ENCODE assay signal across 27 mouse cellular contexts in the genomic region with DNA sequence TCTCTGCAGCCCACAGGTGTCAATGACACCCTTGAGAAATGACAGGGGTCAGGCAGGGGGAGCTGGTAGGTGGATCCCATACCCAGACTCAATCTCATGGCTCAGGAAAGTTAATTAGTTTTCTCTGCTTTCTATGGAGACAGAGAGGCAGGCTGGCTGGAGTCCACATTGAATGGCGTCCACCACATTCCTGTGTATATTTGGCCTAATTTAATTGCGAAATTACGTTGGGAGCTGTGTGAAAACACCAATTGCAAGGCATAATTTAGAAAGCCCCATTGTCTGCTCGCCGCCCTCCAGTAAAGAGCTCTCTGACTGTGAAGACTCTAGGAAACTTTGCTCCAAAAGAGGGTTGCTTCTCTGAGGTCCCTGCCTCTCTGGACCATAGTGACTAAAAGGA.
"Had no signal": no experiment of that assay in that cellular context is flagged by ENCODE, and none has a peak within 500 bp of the region (broad histone marks: within the 10 kb centered on the region; RNA-seq: fewer than 3 reads in every experiment).

No protein-coding gene starts in this region.

- ATAC-seq: hindbrain, postnatal 0 days; intestine, embryonic 16.5 days had no signal

- H3K9me3 ChIP-seq: heart, embryonic 15.5 days; hindbrain, embryonic 13.5 days; hindbrain, embryonic 15.5 days; kidney, embryonic 15.5 days; limb, embryonic 10.5 days; limb, embryonic 12.5 days had no signal

- DNase-seq: gastrocnemius, postnatal 14 days; gastrocnemius, postnatal 36 days; heart, adult 11 months; heart, adult 2 months; heart, postnatal 14 days; heart, postnatal 36 days; kidney, adult 11 months; kidney, adult 2 months; kidney, adult 9 months; kidney, postnatal 14 days; kidney, postnatal 36 days; layer of hippocampus, adult 9-11 months; layer of hippocampus, postnatal 36 days; liver; liver, embryonic 13.5 days had no signal

- H3K4me3 ChIP-seq: heart, adult 2 months; heart, embryonic 13.5 days; heart, embryonic 15.5 days; hindbrain, embryonic 13.5 days; hindbrain, embryonic 15.5 days; kidney, embryonic 15.5 days; limb, embryonic 10.5 days; limb, embryonic 12.5 days; liver, embryonic 13.5 days had no signal

- H3K4me1 ChIP-seq: heart, embryonic 13.5 days; heart, embryonic 15.5 days; liver, embryonic 13.5 days had no signal

- H3K4me2 ChIP-seq: heart, embryonic 11.5 days; heart, embryonic 13.5 days; heart, embryonic 15.5 days; hindbrain, embryonic 13.5 days; hindbrain, embryonic 15.5 days; kidney, embryonic 15.5 days; limb, embryonic 12.5 days; liver, embryonic 11.5 days; liver, embryonic 13.5 days had no signal

- H3K27ac ChIP-seq: heart, adult 2 months; heart, embryonic 13.5 days; heart, embryonic 15.5 days; hindbrain, embryonic 13.5 days; hindbrain, embryonic 15.5 days; hindbrain, postnatal 0 days; kidney, embryonic 15.5 days; kidney, postnatal 0 days; limb, embryonic 10.5 days; limb, embryonic 12.5 days; liver, embryonic 13.5 days had no signal

- H3K36me3 ChIP-seq: heart, embryonic 13.5 days; heart, embryonic 15.5 days; hindbrain, embryonic 13.5 days; hindbrain, embryonic 15.5 days; kidney, embryonic 15.5 days; limb, embryonic 10.5 days; limb, embryonic 12.5 days; liver, embryonic 13.5 days had no signal

- H3K9ac ChIP-seq: heart, embryonic 13.5 days; heart, embryonic 15.5 days; hindbrain, embryonic 13.5 days; hindbrain, embryonic 15.5 days; kidney, embryonic 15.5 days; limb, embryonic 12.5 days; liver, embryonic 13.5 days had no signal

- H3K27me3 ChIP-seq: heart, embryonic 13.5 days; heart, embryonic 15.5 days; hindbrain, embryonic 13.5 days; hindbrain, embryonic 15.5 days; kidney, embryonic 15.5 days; liver, embryonic 13.5 days had no signal
